Mouse (Mus musculus): ENCODE results near the gene Nr3c2.

The Nr3c2 gene

GRCm38 (mm10) chr8:77175471-77175870 lies 276.2 kb downstream of the Nr3c2 start:
- no peak for DNase-seq

GRCm38 (mm10) chr8:77176343-77176742 lies 277.1 kb downstream of the Nr3c2 start:
- no peak for DNase-seq

- DNase-seq, result no peak
These were observed 286.6 kb downstream of the Nr3c2 start for GRCm38 (mm10) chr8:77185816-77186215.

- no peak for DNase-seq
These were observed 287.8 kb downstream of the Nr3c2 start for GRCm38 (mm10) chr8:77186914-77187536.

- DNase-seq, result peak in 1 of 2 experiments; percentile 12
These were observed 288.5 kb downstream of the Nr3c2 start for GRCm38 (mm10) chr8:77187748-77188147.

- DNase-seq, result no peak
These were observed 289.1 kb downstream of the Nr3c2 start for GRCm38 (mm10) chr8:77188298-77188697.

GRCm38 (mm10) chr8:77189318-77189717 lies 290.1 kb downstream of the Nr3c2 start:
- peak in 1 of 2 experiments; percentile 27 for DNase-seq

GRCm38 (mm10) chr8:77190393-77190792 lies 291.2 kb downstream of the Nr3c2 start:
- no peak for DNase-seq

- DNase-seq, result no peak
These were observed 310.1 kb downstream of the Nr3c2 start for GRCm38 (mm10) chr8:77209297-77209696.

- DNase-seq, result no peak
These were observed 314.7 kb downstream of the Nr3c2 start for GRCm38 (mm10) chr8:77213893-77214464.

- no peak for DNase-seq
These were observed 315.4 kb downstream of the Nr3c2 start for GRCm38 (mm10) chr8:77214665-77215064.

GRCm38 (mm10) chr8:77215191-77215590 lies 315.9 kb downstream of the Nr3c2 start:
- DNase-seq, result no peak

- no peak for DNase-seq
These were observed 323.9 kb downstream of the Nr3c2 start for GRCm38 (mm10) chr8:77223123-77223522.

GRCm38 (mm10) chr8:77227742-77228141 lies 328.5 kb downstream of the Nr3c2 start:
- peak; percentile 58 to 66 for DNase-seq

GRCm38 (mm10) chr8:77228688-77229087 lies 329.4 kb downstream of the Nr3c2 start:
- no peak for DNase-seq

- no peak for DNase-seq
These were observed 332.0 kb downstream of the Nr3c2 start for GRCm38 (mm10) chr8:77231211-77231610.

GRCm38 (mm10) chr8:77231834-77232233 lies 332.6 kb downstream of the Nr3c2 start:
- DNase-seq, result no peak

- DNase-seq, result no peak
These were observed 333.2 kb downstream of the Nr3c2 start for GRCm38 (mm10) chr8:77232411-77232810.

- peak in 1 of 2 experiments; percentile 18 for DNase-seq
These were observed 337.5 kb downstream of the Nr3c2 start for GRCm38 (mm10) chr8:77236701-77237100.

GRCm38 (mm10) chr8:77239462-77239861 lies 340.2 kb downstream of the Nr3c2 start:
- DNase-seq, result no peak

GRCm38 (mm10) chr8:77241381-77241780 lies 342.1 kb downstream of the Nr3c2 start:
- DNase-seq, result no peak

GRCm38 (mm10) chr8:77250094-77250493 lies 350.9 kb downstream of the Nr3c2 start:
- DNase-seq, result no peak

- DNase-seq, result no peak
These were observed 351.9 kb downstream of the Nr3c2 start for GRCm38 (mm10) chr8:77251134-77251533.

- no peak for DNase-seq
These were observed 355.2 kb downstream of the Nr3c2 start for GRCm38 (mm10) chr8:77254466-77254865.

Measured in cerebellum, postnatal 25 days (tissue).